Mouse (Mus musculus) liver, postnatal 0 days (tissue): ENCODE data around the gene Kcnab2. TPM values are rescaled to one million over a fixed set of nuclear protein-coding genes. Genes with fewer than 3 reads are reported as not detected.

Experiments
- ATAC-seq: fragments of 200-750 bp; cut with Nextera tagmentation; 2 replicates; pipeline ENCODE4 v1.8.0; 2017; ENCODE audit warnings: mild to moderate bottlenecking, moderate library complexity
- DNase-seq: peaks from one replicate; pipeline ENCODE4 v3.0.0-alpha.2; 2016
- H3K27ac ChIP-seq: fragments of 300-500 bp; sonication (generic); 2 replicates; pipeline ENCODE4 v1.5.1; 2014; ENCODE audit warnings: antibody characterized with exemption, moderate library complexity, mild to moderate bottlenecking, low read depth
- H3K27me3 ChIP-seq: fragments of 300-500 bp; sonication (generic); 2 replicates; pipeline ENCODE4 v1.6.1; 2014; ENCODE audit warnings: low read length, control low read depth, mixed read lengths; ENCODE audit not compliant: insufficient read depth
- H3K36me3 ChIP-seq: fragments of 300-500 bp; sonication (generic); replicated peaks from 2 replicates; pipeline ENCODE4 v1.6.1; 2014; ENCODE audit warnings: mild to moderate bottlenecking, control low read depth, low read length, moderate library complexity, mixed read lengths; ENCODE audit not compliant: insufficient read depth
- H3K4me1 ChIP-seq: fragments of 300-500 bp; sonication (generic); 2 replicates; pipeline ENCODE4 v1.6.1; 2014; ENCODE audit warnings: antibody characterized with exemption, mild to moderate bottlenecking, control low read depth; ENCODE audit not compliant: insufficient read depth
- H3K4me2 ChIP-seq: fragments of 300-500 bp; sonication (generic); 2 replicates; pipeline ENCODE4 v1.6.1; 2014; ENCODE audit warnings: low read depth, mild to moderate bottlenecking, low read length, moderate library complexity, mixed read lengths
- H3K4me3 ChIP-seq: fragments of 300-500 bp; sonication (generic); 2 replicates; pipeline ENCODE4 v1.5.1; 2014; ENCODE audit warnings: low read depth, low read length
- H3K9ac ChIP-seq: fragments of 300-500 bp; sonication (generic); replicated peaks from 2 replicates; pipeline ENCODE4 v1.6.1; 2014; ENCODE audit warnings: mild to moderate bottlenecking, moderate library complexity
- H3K9me3 ChIP-seq: fragments of 300-500 bp; sonication (generic); 2 replicates; pipeline ENCODE4 v1.6.1; 2016; ENCODE audit warnings: mild to moderate bottlenecking, control low read depth, low read length, mixed read lengths
- CTCF ChIP-seq: sonication (generic); IDR thresholded peaks from 2 replicates; pipeline ENCODE4 v1.5.1; 2016; ENCODE audit warnings: antibody characterized with exemption, low read depth
- EP300 ChIP-seq: IDR thresholded peaks from 2 replicates; pipeline ENCODE4 v1.6.1; 2016; ENCODE audit warnings: antibody characterized with exemption, low read depth, mild to moderate bottlenecking
- WGBS: fragments of 180-500 bp; shearing (Covaris S2); extraction: QIAGEN DNeasy Blood & Tissue Kit; methylation state at CpG from one replicate; pipeline ENCODE4 v1.1.7; 2014; ENCODE audit not compliant: insufficient replicate concordance; 5-methylcytosine and 5-hydroxymethylcytosine counted together
- polyA plus RNA-seq: library from polyadenylated mRNA; unstranded; fragments of >200 nt; fragmentation: Nextera tagmentation; extraction: Ambion mirVana; gene quantifications from 2 replicates; pipeline ENCODE4 v1.2.1, GENCODE M21; 2015

Gene Kcnab2
- 4.2 and 6.7 TPM in 2 replicates for polyA plus RNA-seq

- no peak for TF ChIP-seq EP300
- no peak for TF ChIP-seq CTCF
- Histone ChIP-seq H3K4me3 (peak within 1 kb of the TSS; percentile 51), H3K27ac (no peak within 1 kb of the TSS), H3K27me3 (peaks cover 20% of the 10 kb centered on the region), H3K4me1 (peaks cover 6% of the 10 kb centered on the region), H3K36me3 (no peaks in the 10 kb centered on the region), H3K9me3 (no peaks in the 10 kb centered on the region), H3K9ac (peak within 1 kb of the TSS; percentile 58), H3K4me2 (peak within 1 kb of the TSS; percentile 69)
- ATAC-seq = peak; percentile 95
- under 1% methylated on average over 63 of the region's 63 CpGs for WGBS
- DNase-seq = peak; percentile 90
These were observed at the start of gene Kcnab2 for GRCm38 (mm10) chr4:152477466-152478223. TSS of gene Kcnab2 (minus strand) at chr4:152477871.

- no peaks in the 10 kb centered on the region for H3K27me3 ChIP-seq
- H3K9ac ChIP-seq = no peak overlapping the region
- H3K27ac ChIP-seq = no peak overlapping the region
- DNase-seq (peak; percentile 36), ATAC-seq (no peak)
- peak; percentile 69 for TF ChIP-seq CTCF
- TF ChIP-seq EP300 = no peak
- no peaks in the 10 kb centered on the region for H3K4me1 ChIP-seq
- no peak overlapping the region for H3K4me2 ChIP-seq
- WGBS = 32% methylated on average over 6 of the region's 6 CpGs
- H3K9me3 ChIP-seq = no peaks in the 10 kb centered on the region
- no peaks in the 10 kb centered on the region for H3K36me3 ChIP-seq
- H3K4me3 ChIP-seq = no peak overlapping the region
These were observed 42.4 kb upstream of the Kcnab2 start for GRCm38 (mm10) chr4:152520083-152520482.

- 49% methylated on average over 10 of the region's 10 CpGs for WGBS
- Histone ChIP-seq H3K36me3 (no peaks in the 10 kb centered on the region), H3K9ac (no peak overlapping the region), H3K27ac (no peak overlapping the region), H3K4me1 (no peaks in the 10 kb centered on the region), H3K27me3 (no peaks in the 10 kb centered on the region), H3K4me2 (no peak overlapping the region), H3K9me3 (no peaks in the 10 kb centered on the region), H3K4me3 (no peak overlapping the region)
- ATAC-seq (no peak), DNase-seq (no peak)
- TF ChIP-seq EP300 (no peak), CTCF (no peak)
These were observed 41.4 kb upstream of the Kcnab2 start for GRCm38 (mm10) chr4:152519106-152519505.

GRCm38 (mm10) chr4:152514884-152515283, 37.2 kb upstream of the Kcnab2 start:
- H3K36me3 ChIP-seq = no peaks in the 10 kb centered on the region
- no peaks in the 10 kb centered on the region for H3K27me3 ChIP-seq
- ATAC-seq = no peak
- no peak overlapping the region for H3K4me2 ChIP-seq
- no peaks in the 10 kb centered on the region for H3K4me1 ChIP-seq
- no peak for DNase-seq
- WGBS = 73% methylated on average over 7 of the region's 7 CpGs
- no peak overlapping the region for H3K27ac ChIP-seq
- no peaks in the 10 kb centered on the region for H3K9me3 ChIP-seq
- H3K4me3 ChIP-seq = no peak overlapping the region
- no peak overlapping the region for H3K9ac ChIP-seq
- TF ChIP-seq CTCF = no peak
- no peak for TF ChIP-seq EP300

GRCm38 (mm10) chr4:152512221-152512925, 34.7 kb upstream of the Kcnab2 start:
- DNase-seq (no peak), ATAC-seq (no peak)
- Histone ChIP-seq H3K36me3 (no peaks in the 10 kb centered on the region), H3K27ac (no peak overlapping the region), H3K9ac (no peak overlapping the region), H3K9me3 (no peaks in the 10 kb centered on the region), H3K4me2 (no peak overlapping the region), H3K4me3 (no peak overlapping the region), H3K4me1 (no peaks in the 10 kb centered on the region), H3K27me3 (no peaks in the 10 kb centered on the region)
- WGBS = 78% methylated on average over 18 of the region's 18 CpGs
- TF ChIP-seq EP300 (no peak), CTCF (no peak)

- H3K27me3 ChIP-seq = no peaks in the 10 kb centered on the region
- no peaks in the 10 kb centered on the region for H3K4me1 ChIP-seq
- no peak overlapping the region for H3K4me2 ChIP-seq
- DNase-seq (no peak), ATAC-seq (no peak)
- H3K9me3 ChIP-seq = no peaks in the 10 kb centered on the region
- no peak overlapping the region for H3K27ac ChIP-seq
- no peak overlapping the region for H3K9ac ChIP-seq
- H3K36me3 ChIP-seq = no peaks in the 10 kb centered on the region
- H3K4me3 ChIP-seq = no peak overlapping the region
- TF ChIP-seq EP300 = no peak
- no peak for TF ChIP-seq CTCF
- 45% methylated on average over 20 of the region's 20 CpGs for WGBS
These were observed 16.7 kb upstream of the Kcnab2 start for GRCm38 (mm10) chr4:152494360-152494879.
